Comparison of ENCODE assay signal across 11 mouse cellular contexts in the genomic region with DNA sequence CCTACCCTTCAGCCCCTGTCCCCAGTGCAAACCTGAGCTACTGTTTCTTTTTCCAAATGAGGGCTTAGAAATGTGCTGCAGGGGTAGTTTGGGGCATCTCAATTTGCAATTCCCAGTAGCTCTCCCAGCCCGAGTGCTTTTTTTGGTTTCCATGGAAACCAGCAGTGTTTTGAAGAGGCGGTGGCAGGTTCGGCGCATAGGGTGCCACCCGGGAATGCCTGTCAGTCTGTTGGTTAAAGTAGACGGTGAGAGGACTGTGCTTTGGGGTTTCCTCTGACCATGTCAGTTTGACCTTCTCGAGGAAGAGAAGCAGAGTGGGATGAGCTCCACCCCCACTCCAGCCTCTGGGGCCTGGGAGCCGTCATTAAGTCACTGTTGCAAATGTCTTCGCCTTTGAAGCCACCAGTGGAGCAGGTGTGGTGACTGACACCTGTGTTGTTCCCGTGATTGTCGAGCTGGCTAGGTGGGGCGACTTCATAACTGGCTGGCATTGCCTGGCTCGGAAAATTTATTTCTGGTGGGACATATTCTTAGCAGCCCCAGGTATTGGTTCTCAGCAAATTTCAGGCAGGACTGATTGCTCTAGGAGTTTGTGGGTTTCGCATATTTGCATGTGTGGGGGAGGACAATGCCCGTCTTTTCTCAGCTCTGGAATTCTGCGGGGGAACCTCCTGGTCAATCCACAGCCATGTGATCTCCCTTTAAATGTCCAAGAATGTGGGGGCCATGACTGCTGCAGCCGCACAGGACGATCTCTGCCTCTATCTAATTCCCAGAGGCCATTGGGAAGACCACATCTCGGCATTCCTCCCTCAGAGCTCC. TPM values are rescaled to one million over a fixed set of nuclear protein-coding genes. Genes with fewer than 3 reads are reported as not detected.
DNase-seq lines count a peak whose midpoint lies in the region; ATAC-seq and TF ChIP-seq lines count a peak whose summit lies in the region.
"Had no signal": no experiment of that assay in that cellular context is flagged by ENCODE, and none has a peak within 500 bp of the region (broad histone marks: within the 10 kb centered on the region; RNA-seq: fewer than 3 reads in every experiment).

No protein-coding gene starts in this region.

- no peaks in the 10 kb centered on the region for H3K4me1 ChIP-seq in liver, embryonic 11.5 days (replicated peaks; ENCODE audit: control insufficient read depth, insufficient read depth, low read length)
- no peaks in the 10 kb centered on the region for H3K4me1 ChIP-seq in liver, postnatal 0 days (ENCODE audit: insufficient read depth)
- peaks cover 24% of the 10 kb centered on the region for H3K4me1 ChIP-seq in forebrain, embryonic 16.5 days (replicated peaks; ENCODE audit: control insufficient read depth, insufficient read depth, low read length)
- peaks cover 54% of the 10 kb centered on the region for H3K4me1 ChIP-seq in midbrain, embryonic 10.5 days

- no peaks in the 10 kb centered on the region for H3K36me3 ChIP-seq in liver, embryonic 11.5 days (ENCODE audit: control insufficient read depth, insufficient read depth, low read length)
- no peaks in the 10 kb centered on the region for H3K36me3 ChIP-seq in liver, postnatal 0 days (replicated peaks; ENCODE audit: insufficient read depth, low read length)
- H3K36me3 ChIP-seq in forebrain, embryonic 16.5 days (ENCODE audit: control insufficient read depth, insufficient read depth), result no peaks in the 10 kb centered on the region
- no peaks in the 10 kb centered on the region for H3K36me3 ChIP-seq in midbrain, embryonic 10.5 days

- no peak overlapping the region for H3K27ac ChIP-seq in liver, embryonic 11.5 days (ENCODE audit: low read depth, low read length)
- no peak overlapping the region for H3K27ac ChIP-seq in liver, postnatal 0 days (ENCODE audit: low read depth)
- H3K27ac ChIP-seq in forebrain, embryonic 16.5 days (ENCODE audit: low read length), result peak overlapping the region; percentile 71
- H3K27ac ChIP-seq in midbrain, embryonic 10.5 days (replicated peaks), result peak overlapping the region; percentile 77
- H3K27ac ChIP-seq: liver, embryonic 14.5 days had no signal

- no peak overlapping the region for H3K9ac ChIP-seq in liver, embryonic 11.5 days (ENCODE audit: low read depth, low read length)
- no peak overlapping the region for H3K9ac ChIP-seq in liver, postnatal 0 days (replicated peaks)
- no peak overlapping the region for H3K9ac ChIP-seq in forebrain, embryonic 16.5 days (replicated peaks; ENCODE audit: low read depth, low read length)
- H3K9ac ChIP-seq: liver, embryonic 14.5 days had no signal

- H3K4me2 ChIP-seq in liver, embryonic 11.5 days, result peak overlapping the region; percentile 12; the same call in 1 of the 2 replicates
- no peak overlapping the region for H3K4me2 ChIP-seq in liver, postnatal 0 days (ENCODE audit: low read depth, low read length)
- H3K4me2 ChIP-seq in forebrain, embryonic 16.5 days (ENCODE audit: low read length), result peak overlapping the region; percentile 38

- H3K9me3 ChIP-seq in liver, embryonic 11.5 days (ENCODE audit: control insufficient read depth, low read length), result no peaks in the 10 kb centered on the region
- no peaks in the 10 kb centered on the region for H3K9me3 ChIP-seq in liver, postnatal 0 days (ENCODE audit: low read length)
- H3K9me3 ChIP-seq in forebrain, embryonic 16.5 days (ENCODE audit: control insufficient read depth, low read length), result no peaks in the 10 kb centered on the region
- H3K9me3 ChIP-seq in midbrain, embryonic 10.5 days (replicated peaks), result no peaks in the 10 kb centered on the region; the same call in 1 of the 2 replicates

- 22% methylated on average over 19 of the region's 19 CpGs for WGBS in liver, embryonic 11.5 days
- WGBS in liver, postnatal 0 days (ENCODE audit: insufficient replicate concordance), result 19% methylated on average over 19 of the region's 19 CpGs
- WGBS in forebrain, embryonic 16.5 days, result 14% methylated on average over 19 of the region's 19 CpGs
- WGBS in midbrain, embryonic 10.5 days, result 19% methylated on average over 19 of the region's 19 CpGs

- TF ChIP-seq CTCF in liver, postnatal 0 days (IDR thresholded peaks at IDR 0.05; ENCODE audit: low read depth), result no peak

- DNase-seq in liver, embryonic 11.5 days (ENCODE audit: low spot score), result no peak
- DNase-seq in liver, postnatal 0 days, result no peak
- peak; percentile 72 for DNase-seq in midbrain, embryonic 10.5 days (ENCODE audit: low spot score)
- DNase-seq in telencephalon, adult 2 months (ENCODE audit: low read depth, low spot score), result peak; percentile 79
- DNase-seq in gastrocnemius, postnatal 25 days, result no peak
- DNase-seq in testis, postnatal 14 days (ENCODE audit: low spot score), result no peak
- no peak for DNase-seq in heart, adult 11 months
- DNase-seq: spleen, adult 18-20 months had no signal

- no peak overlapping the region for H3K4me3 ChIP-seq in liver, embryonic 11.5 days (ENCODE audit: low read depth, low read length)
- no peak overlapping the region for H3K4me3 ChIP-seq in liver, postnatal 0 days (ENCODE audit: low read depth, low read length)
- no peak overlapping the region for H3K4me3 ChIP-seq in forebrain, embryonic 16.5 days (replicated peaks; ENCODE audit: low read length)
- H3K4me3 ChIP-seq in midbrain, embryonic 10.5 days, result peak overlapping the region; percentile 35

- no peak for ATAC-seq in liver, embryonic 11.5 days (replicated peaks; ENCODE audit: low FRiP score)
- ATAC-seq in liver, postnatal 0 days, result no peak
- peak; percentile 75 for ATAC-seq in forebrain, embryonic 16.5 days

- peaks cover 7% of the 10 kb centered on the region for H3K27me3 ChIP-seq in liver, embryonic 11.5 days (replicated peaks; ENCODE audit: control insufficient read depth, insufficient read depth, low read length)
- H3K27me3 ChIP-seq in liver, postnatal 0 days (ENCODE audit: insufficient read depth, low read length), result 0 out of 2 replicates have a peak, but pooled peaks cover 8% of the 10 kb centered on the region
- H3K27me3 ChIP-seq in forebrain, embryonic 16.5 days (replicated peaks; ENCODE audit: control insufficient read depth, insufficient read depth, low read length), result no peaks in the 10 kb centered on the region
- peaks cover 17% of the 10 kb centered on the region; the same call in 1 of the 2 replicates for H3K27me3 ChIP-seq in midbrain, embryonic 10.5 days (ENCODE audit: low read depth, poor library complexity, severe bottlenecking)

- TF ChIP-seq EP300 in liver, postnatal 0 days (IDR thresholded peaks at IDR 0.05; ENCODE audit: low read depth), result no peak

RNA-seq across cellular contexts. Expression of gene Asphd2, which starts 17.1 kb away (rescaled TPM):
- 2.6 and 3.7 TPM in 2 replicates for polyA plus RNA-seq in liver, embryonic 11.5 days (2014; fragmentation: Nextera tagmentation; extraction: Ambion mirVana)
- polyA plus RNA-seq in liver, postnatal 0 days (2015; fragmentation: Nextera tagmentation; extraction: Ambion mirVana), result 0.21 TPM in 1 of 2 replicates, not detected in the other
- 41.1 and 43.8 TPM in 2 replicates for polyA plus RNA-seq in forebrain, embryonic 16.5 days (2015; fragmentation: Nextera tagmentation; extraction: Ambion mirVana)
- 17.7 and 22.0 TPM in 2 replicates for polyA plus RNA-seq in midbrain, embryonic 10.5 days (2016; fragmentation: Nextera tagmentation; extraction: Ambion mirVana)
- total RNA-seq in gastrocnemius, postnatal 25 days (2021), result under 1 TPM; 0.36 to 0.56 TPM

RNA-seq across cellular contexts. Expression of gene Gm6588, which starts 37.5 kb away (rescaled TPM):
- polyA plus RNA-seq in liver, embryonic 11.5 days (2014; fragmentation: Nextera tagmentation; extraction: Ambion mirVana), result not detected in 2 replicates
- polyA plus RNA-seq in liver, postnatal 0 days (2015; fragmentation: Nextera tagmentation; extraction: Ambion mirVana), result not detected in 2 replicates
- 0.43 and 1.3 TPM in 2 replicates for polyA plus RNA-seq in forebrain, embryonic 16.5 days (2015; fragmentation: Nextera tagmentation; extraction: Ambion mirVana)
- 0.06 and 0.12 TPM in 2 replicates for polyA plus RNA-seq in midbrain, embryonic 10.5 days (2016; fragmentation: Nextera tagmentation; extraction: Ambion mirVana)
- total RNA-seq in gastrocnemius, postnatal 25 days (2021), result not detected
- polyA plus RNA-seq: frontal cortex, adult 2 months; liver, embryonic 14.5 days had no signal

RNA-seq across cellular contexts. Expression of gene Gm6583, which starts 55.9 kb away (rescaled TPM):
- polyA plus RNA-seq in liver, embryonic 11.5 days (2014; fragmentation: Nextera tagmentation; extraction: Ambion mirVana), result 0.29 and 0.36 TPM in 2 replicates
- 0.16 and 0.17 TPM in 2 replicates for polyA plus RNA-seq in liver, postnatal 0 days (2015; fragmentation: Nextera tagmentation; extraction: Ambion mirVana)
- 0.09 and 0.17 TPM in 2 replicates for polyA plus RNA-seq in forebrain, embryonic 16.5 days (2015; fragmentation: Nextera tagmentation; extraction: Ambion mirVana)
- polyA plus RNA-seq in midbrain, embryonic 10.5 days (2016; fragmentation: Nextera tagmentation; extraction: Ambion mirVana), result 0.26 and 0.34 TPM in 2 replicates
- total RNA-seq in gastrocnemius, postnatal 25 days (2021), result not detected
- polyA plus RNA-seq: frontal cortex, adult 2 months had no signal

Comparison
In these comparisons a context has a peak if more than half of its experiments do, and no peak if none do; other contexts are left out.
1. DNase-seq: peak in midbrain, embryonic 10.5 days (single experiment) and telencephalon, adult 2 months (single experiment); none in liver, embryonic 11.5 days (single experiment), liver, postnatal 0 days (single experiment), gastrocnemius, postnatal 25 days (single experiment), testis, postnatal 14 days (single experiment) and heart, adult 11 months (single experiment).
2. H3K27ac ChIP-seq: peak in forebrain, embryonic 16.5 days (single experiment) and midbrain, embryonic 10.5 days (single experiment); none in liver, embryonic 11.5 days (single experiment) and liver, postnatal 0 days (single experiment).